Mouse (Mus musculus): ENCODE results near the gene Ltbp1. TPM values are rescaled to one million over a fixed set of nuclear protein-coding genes. Genes with fewer than 3 reads are reported as not detected.

Gene Ltbp1
- total and polyA plus RNA-seq, 3 experiments, result 2.3 to 6.4 (median 2.5) TPM

DNA sequence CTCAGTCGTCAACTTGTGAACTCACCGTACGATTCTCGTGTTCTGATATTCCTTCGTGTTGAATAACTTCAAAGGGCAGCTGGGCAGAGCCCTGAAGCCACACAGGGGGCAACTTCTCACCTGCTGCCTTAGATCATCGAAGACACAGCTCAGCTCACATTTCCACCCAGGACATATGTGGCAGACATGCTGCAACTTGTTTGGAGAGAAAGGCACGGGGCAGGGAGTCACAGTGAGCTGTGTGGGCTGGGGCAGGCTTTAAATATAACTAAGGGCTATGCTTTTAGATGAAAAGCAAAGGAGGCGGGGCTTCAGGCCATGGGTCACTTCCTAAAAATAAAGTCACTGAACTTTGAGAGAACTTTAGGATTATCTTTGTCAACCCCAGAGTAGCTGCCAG, 51.3 kb downstream of the Ltbp1 start:
- in situ Hi-C loops (cut with MboI; ENCODE audit: low pct_ligation_motif_present, low pct_unique_long_range_greater_than_20kb, low sequenced_read_pairs) (no loop called here), dilution Hi-C loops (cut with MboI; ENCODE audit: extremely low pct_ligation_motif_present, extremely low pct_unique_long_range_greater_than_20kb, low sequenced_read_pairs) (no loop called here)
- no peak overlapping the region for H3K27ac ChIP-seq (ENCODE audit: insufficient read depth, low read depth)
- no peak overlapping the region for H3K4me2 ChIP-seq (ENCODE audit: insufficient read depth, low read depth, poor library complexity, severe bottlenecking)
- no peaks in the 10 kb centered on the region for H3K4me1 ChIP-seq (ENCODE audit: control insufficient read depth in 1 of 2, insufficient read depth in 2 of 2)
- TF ChIP-seq HCFC1 (IDR thresholded peaks at IDR 0.05; ENCODE audit: low read depth, low read length) (no peak), RCOR1 (conservative IDR thresholded peaks at IDR 0.05; ENCODE audit: low read depth, low read length) (no peak), PAX5 (IDR thresholded peaks at IDR 0.05; ENCODE audit: low read length) (no peak), ELF1 (IDR thresholded peaks at IDR 0.05; ENCODE audit: low read depth, low read length) (no peak), SMC3 (IDR thresholded peaks at IDR 0.05; ENCODE audit: low read depth, low read length) (no peak), ZMIZ1 (IDR thresholded peaks at IDR 0.05; ENCODE audit: low read depth, low read length) (no peak), JUND (conservative IDR thresholded peaks at IDR 0.05; ENCODE audit: low read depth, low read length) (no peak), TCF12 (IDR thresholded peaks at IDR 0.05; ENCODE audit: low read depth, low read length) (no peak), CHD1 (IDR thresholded peaks at IDR 0.05; ENCODE audit: low read depth, low read length) (no peak), MAZ (IDR thresholded peaks at IDR 0.05; ENCODE audit: low read depth, low read length) (no peak), MEF2A (IDR thresholded peaks at IDR 0.05; ENCODE audit: borderline replicate concordance, low read depth, low read length) (no peak), USF2 (conservative IDR thresholded peaks at IDR 0.05; ENCODE audit: low read depth, low read length) (no peak), ZNF384 (IDR thresholded peaks at IDR 0.05; ENCODE audit: low read depth, low read length) (no peak), CTCF (conservative IDR thresholded peaks at IDR 0.05 in 1 of 2, IDR thresholded peaks at IDR 0.05 in 1 of 2; ENCODE audit: low read depth in 2 of 2, low read length in 2 of 2) (no peak), CHD2 (IDR thresholded peaks at IDR 0.05; ENCODE audit: low read length) (no peak), KAT2A (IDR thresholded peaks at IDR 0.05; ENCODE audit: insufficient replicate concordance, low read length) (no peak), MAX (IDR thresholded peaks at IDR 0.05; ENCODE audit: low read length) (no peak), GABPA (IDR thresholded peaks at IDR 0.05; ENCODE audit: insufficient replicate concordance, low read depth, low read length) (no peak)
- no peak overlapping the region for H3K9ac ChIP-seq (ENCODE audit: insufficient read depth, low read depth)
- DNase-seq (ENCODE audit: extremely low read depth), result no peak
- no peaks in the 10 kb centered on the region for H3K79me2 ChIP-seq (replicated peaks; ENCODE audit: control insufficient read depth, extremely low read depth, insufficient read depth, poor library complexity, severe bottlenecking)
- no peak overlapping the region for H3K4me3 ChIP-seq (replicated peaks in 1 of 3; ENCODE audit: low read depth in 2 of 3, low read length in 2 of 3, poor library complexity in 1 of 3)
- no peaks in the 10 kb centered on the region for H3K36me3 ChIP-seq (replicated peaks in 1 of 2; ENCODE audit: control insufficient read depth in 1 of 2, insufficient read depth in 1 of 2, low read length in 1 of 2)
- H3K27me3 ChIP-seq (replicated peaks), result no peaks in the 10 kb centered on the region
- peaks cover 7% of the 10 kb centered on the region for H3K9me3 ChIP-seq (replicated peaks; ENCODE audit: low read length)

DNA sequence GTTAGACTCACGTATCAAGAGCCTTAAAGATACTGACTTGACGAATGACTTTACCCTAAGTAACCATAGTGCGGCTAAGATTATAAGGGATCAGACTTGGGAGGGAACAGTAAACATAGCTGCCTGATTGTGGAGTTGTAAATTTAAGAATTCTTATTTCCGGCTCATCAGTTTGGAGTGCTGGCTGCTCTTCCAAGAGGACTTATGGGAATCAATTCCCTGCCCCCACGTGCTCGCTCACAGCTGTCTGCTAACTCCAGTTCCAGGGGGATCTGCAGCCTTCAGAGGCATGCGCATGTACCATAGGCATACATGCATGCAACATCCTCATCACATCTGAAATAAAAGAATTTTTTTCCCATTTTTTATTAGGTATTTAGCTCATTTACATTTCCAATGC, 61.0 kb downstream of the Ltbp1 start:
- Histone ChIP-seq H3K9me3 (replicated peaks; ENCODE audit: low read length) (no peaks in the 10 kb centered on the region), H3K4me2 (ENCODE audit: insufficient read depth, low read depth, poor library complexity, severe bottlenecking) (no peak overlapping the region), H3K27ac (ENCODE audit: insufficient read depth, low read depth) (no peak overlapping the region), H3K4me3 (replicated peaks in 1 of 3; ENCODE audit: low read depth in 2 of 3, low read length in 2 of 3, poor library complexity in 1 of 3) (no peak overlapping the region), H3K9ac (ENCODE audit: insufficient read depth, low read depth) (no peak overlapping the region), H3K79me2 (replicated peaks; ENCODE audit: control insufficient read depth, extremely low read depth, insufficient read depth, poor library complexity, severe bottlenecking) (no peaks in the 10 kb centered on the region), H3K27me3 (replicated peaks) (no peaks in the 10 kb centered on the region), H3K4me1 (ENCODE audit: control insufficient read depth in 1 of 2, insufficient read depth in 2 of 2) (no peaks in the 10 kb centered on the region), H3K36me3 (replicated peaks in 1 of 2; ENCODE audit: control insufficient read depth in 1 of 2, insufficient read depth in 1 of 2, low read length in 1 of 2) (no peaks in the 10 kb centered on the region)
- no peak for DNase-seq (ENCODE audit: extremely low read depth)
- in situ Hi-C loops (cut with MboI; ENCODE audit: low pct_ligation_motif_present, low pct_unique_long_range_greater_than_20kb, low sequenced_read_pairs), result no loop called here
- TF ChIP-seq ZNF384 (IDR thresholded peaks at IDR 0.05; ENCODE audit: low read depth, low read length), result no peak
- TF ChIP-seq USF2 (conservative IDR thresholded peaks at IDR 0.05; ENCODE audit: low read depth, low read length), result no peak
- TF ChIP-seq NRF1 (IDR thresholded peaks at IDR 0.05; ENCODE audit: low read depth, low read length), result no peak
- TF ChIP-seq PAX5 (IDR thresholded peaks at IDR 0.05; ENCODE audit: low read length), result no peak
- no peak for TF ChIP-seq KAT2A (IDR thresholded peaks at IDR 0.05; ENCODE audit: insufficient replicate concordance, low read length)
- TF ChIP-seq ZMIZ1 (IDR thresholded peaks at IDR 0.05; ENCODE audit: low read depth, low read length), result no peak
- TF ChIP-seq CTCF (conservative IDR thresholded peaks at IDR 0.05 in 1 of 2, IDR thresholded peaks at IDR 0.05 in 1 of 2; ENCODE audit: low read depth in 2 of 2, low read length in 2 of 2), result no peak
- no peak for TF ChIP-seq GABPA (IDR thresholded peaks at IDR 0.05; ENCODE audit: insufficient replicate concordance, low read depth, low read length)
- no peak for TF ChIP-seq ZC3H11A (IDR thresholded peaks at IDR 0.05; ENCODE audit: low read depth, low read length)
- TF ChIP-seq MXI1 (IDR thresholded peaks at IDR 0.05; ENCODE audit: low read depth, low read length), result no peak
- no peak for TF ChIP-seq BHLHE40 (IDR thresholded peaks at IDR 0.05; ENCODE audit: low read depth, low read length)
- TF ChIP-seq HCFC1 (IDR thresholded peaks at IDR 0.05; ENCODE audit: low read depth, low read length), result no peak
- no peak for TF ChIP-seq MAX (IDR thresholded peaks at IDR 0.05; ENCODE audit: low read length)
- TF ChIP-seq CHD2 (IDR thresholded peaks at IDR 0.05; ENCODE audit: low read length), result no peak
- no peak for TF ChIP-seq CHD1 (IDR thresholded peaks at IDR 0.05; ENCODE audit: low read depth, low read length)
- dilution Hi-C loops (cut with MboI; ENCODE audit: extremely low pct_ligation_motif_present, extremely low pct_unique_long_range_greater_than_20kb, low sequenced_read_pairs), result no loop called here

Measured in CH12.LX (cell line).